Mouse (Mus musculus) hindbrain, embryonic 16.5 days (tissue): Measurements from ENCODE around the gene Cops7b. TPM values are rescaled to one million over a fixed set of nuclear protein-coding genes. Genes with fewer than 3 reads are reported as not detected.

Experiments used
- ATAC-seq: fragments of 200-750 bp; cut with Nextera tagmentation; 2 replicates; pipeline ENCODE4 v1.8.0; 2017; ENCODE audit warnings: moderate TSS enrichment, moderate library complexity
- H3K27ac ChIP-seq: fragments of 300-500 bp; sonication (generic); 2 replicates; pipeline ENCODE4 v1.5.1; 2014; ENCODE audit warnings: low read depth, mild to moderate bottlenecking, control low read depth, low read length, moderate library complexity
- H3K27me3 ChIP-seq: fragments of 300-500 bp; sonication (generic); replicated peaks from 2 replicates; pipeline ENCODE4 v1.6.1; 2014; ENCODE audit warnings: low read length; ENCODE audit not compliant: control insufficient read depth, insufficient read depth
- H3K36me3 ChIP-seq: fragments of 300-500 bp; sonication (generic); 2 replicates; pipeline ENCODE4 v1.6.1; 2014; ENCODE audit warnings: mild to moderate bottlenecking, low read length, moderate library complexity, mixed read lengths; ENCODE audit not compliant: control insufficient read depth, insufficient read depth
- H3K4me1 ChIP-seq: fragments of 300-500 bp; sonication (generic); 2 replicates; pipeline ENCODE4 v1.6.1; 2014; ENCODE audit warnings: low read depth, low read length; ENCODE audit not compliant: control insufficient read depth, insufficient read depth
- H3K4me2 ChIP-seq: fragments of 300-500 bp; sonication (generic); 2 replicates; pipeline ENCODE4 v1.6.1; 2014; ENCODE audit warnings: mild to moderate bottlenecking, low read length, control low read depth, moderate library complexity
- H3K4me3 ChIP-seq: fragments of 300-500 bp; sonication (generic); 2 replicates; pipeline ENCODE4 v1.5.1; 2014; ENCODE audit warnings: mild to moderate bottlenecking, low read length, control low read depth, moderate library complexity
- H3K9ac ChIP-seq: fragments of 300-500 bp; sonication (generic); 2 replicates; pipeline ENCODE4 v1.6.1; 2014; ENCODE audit warnings: low read depth, mild to moderate bottlenecking, control low read depth, low read length, moderate library complexity
- H3K9me3 ChIP-seq: fragments of 300-500 bp; sonication (generic); 2 replicates; pipeline ENCODE4 v1.6.1; 2014; ENCODE audit warnings: mild to moderate bottlenecking, low read length, moderate library complexity; ENCODE audit not compliant: control insufficient read depth
- WGBS: fragments of 180-500 bp; shearing (Covaris S2); extraction: QIAGEN DNeasy Blood & Tissue Kit; methylation state at CpG from one replicate; pipeline ENCODE4 v1.1.7; 2014; 5-methylcytosine and 5-hydroxymethylcytosine counted together
- polyA plus RNA-seq: library from polyadenylated mRNA; unstranded; fragments of >200 nt; fragmentation: Nextera tagmentation; extraction: Ambion mirVana; gene quantifications from 2 replicates; pipeline ENCODE4 v1.2.1, GENCODE M21; 2015

Gene Cops7b
- polyA plus RNA-seq, 1 experiment from 2014 or later = 57.1 TPM

GRCm38 (mm10) chr1:86618454-86619125 lies 35.9 kb downstream of the Cops7b start:
- no peaks in the 10 kb centered on the region for H3K9me3 ChIP-seq
- peak; percentile 75; the same call in 1 of the 2 replicates for ATAC-seq
- H3K4me1 ChIP-seq = no peaks in the 10 kb centered on the region
- H3K4me2 ChIP-seq = no peak overlapping the region
- no peaks in the 10 kb centered on the region for H3K36me3 ChIP-seq
- no peak overlapping the region for H3K9ac ChIP-seq
- H3K4me3 ChIP-seq = no peak overlapping the region
- H3K27me3 ChIP-seq = no peaks in the 10 kb centered on the region
- 55% methylated on average over 10 of the region's 10 CpGs for WGBS
- no peak overlapping the region for H3K27ac ChIP-seq

GRCm38 (mm10) chr1:86622296-86622695 lies 39.6 kb downstream of the Cops7b start:
- no peaks in the 10 kb centered on the region for H3K9me3 ChIP-seq
- H3K4me2 ChIP-seq = no peak overlapping the region
- no peak overlapping the region for H3K9ac ChIP-seq
- no peaks in the 10 kb centered on the region for H3K4me1 ChIP-seq
- H3K27me3 ChIP-seq = no peaks in the 10 kb centered on the region
- H3K27ac ChIP-seq = no peak overlapping the region
- no peak overlapping the region for H3K4me3 ChIP-seq
- no peak for ATAC-seq
- 52% methylated on average over 2 of the region's 2 CpGs for WGBS
- H3K36me3 ChIP-seq = no peaks in the 10 kb centered on the region

GRCm38 (mm10) chr1:86623001-86624000 lies 40.6 kb downstream of the Cops7b start:
- WGBS = 59% methylated on average over 16 of the region's 16 CpGs
- Histone ChIP-seq H3K4me3 (no peak overlapping the region), H3K9me3 (no peaks in the 10 kb centered on the region), H3K36me3 (no peaks in the 10 kb centered on the region), H3K4me2 (no peak overlapping the region), H3K27me3 (no peaks in the 10 kb centered on the region), H3K9ac (no peak overlapping the region), H3K27ac (no peak overlapping the region), H3K4me1 (no peaks in the 10 kb centered on the region)
- no peak for ATAC-seq

- WGBS = 88% methylated on average over 3 of the region's 3 CpGs
- no peak overlapping the region for H3K9ac ChIP-seq
- H3K9me3 ChIP-seq = no peaks in the 10 kb centered on the region
- H3K4me1 ChIP-seq = peaks cover 3% of the 10 kb centered on the region; the same call in 1 of the 2 replicates
- no peak overlapping the region for H3K27ac ChIP-seq
- ATAC-seq = no peak
- H3K36me3 ChIP-seq = no peaks in the 10 kb centered on the region
- no peak overlapping the region for H3K4me2 ChIP-seq
- no peaks in the 10 kb centered on the region for H3K27me3 ChIP-seq
- no peak overlapping the region for H3K4me3 ChIP-seq
Observed at GRCm38 (mm10) chr1:86628270-86628669, 45.6 kb downstream of the Cops7b start.

- no peak for ATAC-seq
- H3K9ac ChIP-seq = no peak overlapping the region
- no peaks in the 10 kb centered on the region for H3K36me3 ChIP-seq
- 49% methylated on average over 4 of the region's 4 CpGs for WGBS
- H3K4me3 ChIP-seq = no peak overlapping the region
- H3K4me2 ChIP-seq = no peak overlapping the region
- H3K27ac ChIP-seq = no peak overlapping the region
- peaks cover 9% of the 10 kb centered on the region; the same call in 1 of the 2 replicates for H3K4me1 ChIP-seq
- H3K27me3 ChIP-seq = no peaks in the 10 kb centered on the region
- no peaks in the 10 kb centered on the region for H3K9me3 ChIP-seq
Observed at GRCm38 (mm10) chr1:86629936-86630335, 47.2 kb downstream of the Cops7b start.

GRCm38 (mm10) chr1:86630527-86630926 lies 47.8 kb downstream of the Cops7b start:
- no peak overlapping the region for H3K4me3 ChIP-seq
- no peak for ATAC-seq
- no peaks in the 10 kb centered on the region for H3K27me3 ChIP-seq
- H3K27ac ChIP-seq = no peak overlapping the region
- peaks cover 9% of the 10 kb centered on the region; the same call in 1 of the 2 replicates for H3K4me1 ChIP-seq
- H3K9ac ChIP-seq = no peak overlapping the region
- H3K9me3 ChIP-seq = no peaks in the 10 kb centered on the region
- no peak overlapping the region for H3K4me2 ChIP-seq
- WGBS = 86% methylated on average over 4 of the region's 4 CpGs
- H3K36me3 ChIP-seq = no peaks in the 10 kb centered on the region

- Histone ChIP-seq H3K27ac (0 out of 2 replicates have a peak overlapping the region, but pooled peaks have one; percentile 56), H3K9me3 (no peaks in the 10 kb centered on the region), H3K9ac (no peak overlapping the region), H3K4me2 (no peak overlapping the region), H3K4me1 (peaks cover 9% of the 10 kb centered on the region; the same call in 1 of the 2 replicates), H3K36me3 (no peaks in the 10 kb centered on the region), H3K27me3 (no peaks in the 10 kb centered on the region), H3K4me3 (no peak overlapping the region)
- ATAC-seq = no peak
- WGBS = 58% methylated on average over 6 of the region's 6 CpGs
Observed at GRCm38 (mm10) chr1:86632732-86633380, 50.2 kb downstream of the Cops7b start.

- Histone ChIP-seq H3K27me3 (no peaks in the 10 kb centered on the region), H3K9ac (no peak overlapping the region), H3K27ac (0 out of 2 replicates have a peak overlapping the region, but pooled peaks have one; percentile 56), H3K4me1 (peaks cover 9% of the 10 kb centered on the region; the same call in 1 of the 2 replicates), H3K4me2 (no peak overlapping the region), H3K36me3 (no peaks in the 10 kb centered on the region), H3K4me3 (no peak overlapping the region), H3K9me3 (no peaks in the 10 kb centered on the region)
- peak; percentile 12; the same call in 1 of the 2 replicates for ATAC-seq
- 33% methylated on average over 3 of the region's 3 CpGs for WGBS
Observed at GRCm38 (mm10) chr1:86633434-86633833, 50.7 kb downstream of the Cops7b start.
